Mouse (Mus musculus) midbrain, postnatal 0 days (tissue): ENCODE data around the gene Il12rb1. TPM values are rescaled to one million over a fixed set of nuclear protein-coding genes. Genes with fewer than 3 reads are reported as not detected.

Experiments used
- ATAC-seq: fragments of 200-750 bp; cut with Nextera tagmentation; 2 replicates; pipeline ENCODE4 v1.8.0; 2017; ENCODE audit warnings: moderate number of reproducible peaks, mild to moderate bottlenecking, moderate TSS enrichment, moderate library complexity; ENCODE audit not compliant: low FRiP score
- DNase-seq: peaks from one replicate; pipeline ENCODE4 v3.0.0-alpha.2; 2015; ENCODE audit warnings: low spot score
- H3K27ac ChIP-seq: fragments of 300-500 bp; sonication (generic); 2 replicates; pipeline ENCODE4 v1.5.1; 2014; ENCODE audit warnings: low read depth, mild to moderate bottlenecking, low read length, mixed read lengths
- H3K27me3 ChIP-seq: fragments of 300-500 bp; sonication (generic); 2 replicates; pipeline ENCODE4 v1.6.1; 2014; ENCODE audit warnings: low read length, control low read depth, mixed read lengths; ENCODE audit not compliant: insufficient read depth
- H3K36me3 ChIP-seq: fragments of 300-500 bp; sonication (generic); 2 replicates; pipeline ENCODE4 v1.6.1; 2014; ENCODE audit warnings: low read length, control low read depth, mixed read lengths; ENCODE audit not compliant: insufficient read depth
- H3K4me1 ChIP-seq: fragments of 300-500 bp; sonication (generic); 2 replicates; pipeline ENCODE4 v1.6.1; 2014; ENCODE audit warnings: mild to moderate bottlenecking, control low read depth, antibody characterized with exemption, low read length, mixed read lengths; ENCODE audit not compliant: insufficient read depth
- H3K4me2 ChIP-seq: fragments of 300-500 bp; sonication (generic); 2 replicates; pipeline ENCODE4 v1.6.1; 2014; ENCODE audit warnings: low read depth, mild to moderate bottlenecking, low read length, mixed read lengths; ENCODE audit not compliant: poor library complexity, severe bottlenecking
- H3K4me3 ChIP-seq: fragments of 300-500 bp; sonication (generic); 2 replicates; pipeline ENCODE4 v1.5.1; 2014; ENCODE audit warnings: low read depth, mild to moderate bottlenecking, low read length, moderate library complexity
- H3K9ac ChIP-seq: fragments of 300-500 bp; sonication (generic); replicated peaks from 2 replicates; pipeline ENCODE4 v1.6.1; 2014; ENCODE audit warnings: mild to moderate bottlenecking, low read length, moderate library complexity, mixed read lengths; ENCODE audit not compliant: poor library complexity, severe bottlenecking
- H3K9me3 ChIP-seq: fragments of 300-500 bp; sonication (generic); 2 replicates; pipeline ENCODE4 v1.6.1; 2016; ENCODE audit warnings: low read length, control low read depth
- CTCF ChIP-seq: IDR thresholded peaks from 2 replicates; pipeline ENCODE4 v1.5.1; 2016; ENCODE audit warnings: antibody characterized with exemption, mild to moderate bottlenecking
- WGBS: fragments of 180-500 bp; shearing (Covaris S2); extraction: QIAGEN DNeasy Blood & Tissue Kit; methylation state at CpG from one replicate; pipeline ENCODE4 v1.1.7; 2014; 5-methylcytosine and 5-hydroxymethylcytosine counted together
- polyA plus RNA-seq: library from polyadenylated mRNA; unstranded; fragments of >200 nt; fragmentation: Nextera tagmentation; extraction: Ambion mirVana; gene quantifications from 2 replicates; pipeline ENCODE4 v1.2.1, GENCODE M21; 2015
- total RNA-seq: library from RNA; depleted of rRNA; stranded (reverse); fragments of >200 nt; gene quantifications from 2 replicates; pipeline ENCODE4 v1.2.3, GENCODE M21; 2014

The Il12rb1 gene
- total and polyA plus RNA-seq, 2 experiments from 2014 or later, result not detected

- peaks cover 19% of the 10 kb centered on the region for H3K4me1 ChIP-seq
- ATAC-seq (no peak), DNase-seq (no peak)
- no peak overlapping the region for H3K4me3 ChIP-seq
- peaks cover 62% of the 10 kb centered on the region for H3K36me3 ChIP-seq
- 92% methylated on average over 18 of the region's 18 CpGs for WGBS
- H3K9me3 ChIP-seq, result no peaks in the 10 kb centered on the region
- no peak for TF ChIP-seq CTCF
- peak overlapping the region; percentile 97 for H3K9ac ChIP-seq
- no peak overlapping the region for H3K27ac ChIP-seq
- no peaks in the 10 kb centered on the region for H3K27me3 ChIP-seq
- H3K4me2 ChIP-seq, result 0 out of 2 replicates have a peak overlapping the region, but pooled peaks have one; percentile 84
Observed at GRCm38 (mm10) chr8:70774740-70775139, 33.5 kb upstream of the Il12rb1 start.

GRCm38 (mm10) chr8:70775227-70775626 lies 33.0 kb upstream of the Il12rb1 start:
- Histone ChIP-seq H3K4me3 (peak overlapping the region; percentile 77), H3K36me3 (peaks cover 64% of the 10 kb centered on the region), H3K27me3 (no peaks in the 10 kb centered on the region), H3K9ac (peak overlapping the region; percentile 97), H3K9me3 (no peaks in the 10 kb centered on the region), H3K27ac (no peak overlapping the region), H3K4me2 (peak overlapping the region; percentile 84), H3K4me1 (peaks cover 19% of the 10 kb centered on the region)
- ATAC-seq (no peak), DNase-seq (no peak)
- no peak for TF ChIP-seq CTCF
- WGBS, result 85% methylated on average over 5 of the region's 5 CpGs

- H3K9ac ChIP-seq, result peak overlapping the region; percentile 97
- no peaks in the 10 kb centered on the region for H3K27me3 ChIP-seq
- peak overlapping the region; percentile 84 for H3K4me2 ChIP-seq
- peaks cover 64% of the 10 kb centered on the region for H3K36me3 ChIP-seq
- peak overlapping the region; percentile 94 for H3K27ac ChIP-seq
- peak overlapping the region; percentile 77 for H3K4me3 ChIP-seq
- DNase-seq, result peak; percentile 27
- no peaks in the 10 kb centered on the region for H3K9me3 ChIP-seq
- H3K4me1 ChIP-seq, result peaks cover 19% of the 10 kb centered on the region
- TF ChIP-seq CTCF, result no peak
- WGBS, result 3% methylated on average over 28 of the region's 34 CpGs
- no peak; the same call in 1 of the 2 replicates for ATAC-seq
Observed at GRCm38 (mm10) chr8:70775851-70776495, 32.3 kb upstream of the Il12rb1 start.

DNA sequence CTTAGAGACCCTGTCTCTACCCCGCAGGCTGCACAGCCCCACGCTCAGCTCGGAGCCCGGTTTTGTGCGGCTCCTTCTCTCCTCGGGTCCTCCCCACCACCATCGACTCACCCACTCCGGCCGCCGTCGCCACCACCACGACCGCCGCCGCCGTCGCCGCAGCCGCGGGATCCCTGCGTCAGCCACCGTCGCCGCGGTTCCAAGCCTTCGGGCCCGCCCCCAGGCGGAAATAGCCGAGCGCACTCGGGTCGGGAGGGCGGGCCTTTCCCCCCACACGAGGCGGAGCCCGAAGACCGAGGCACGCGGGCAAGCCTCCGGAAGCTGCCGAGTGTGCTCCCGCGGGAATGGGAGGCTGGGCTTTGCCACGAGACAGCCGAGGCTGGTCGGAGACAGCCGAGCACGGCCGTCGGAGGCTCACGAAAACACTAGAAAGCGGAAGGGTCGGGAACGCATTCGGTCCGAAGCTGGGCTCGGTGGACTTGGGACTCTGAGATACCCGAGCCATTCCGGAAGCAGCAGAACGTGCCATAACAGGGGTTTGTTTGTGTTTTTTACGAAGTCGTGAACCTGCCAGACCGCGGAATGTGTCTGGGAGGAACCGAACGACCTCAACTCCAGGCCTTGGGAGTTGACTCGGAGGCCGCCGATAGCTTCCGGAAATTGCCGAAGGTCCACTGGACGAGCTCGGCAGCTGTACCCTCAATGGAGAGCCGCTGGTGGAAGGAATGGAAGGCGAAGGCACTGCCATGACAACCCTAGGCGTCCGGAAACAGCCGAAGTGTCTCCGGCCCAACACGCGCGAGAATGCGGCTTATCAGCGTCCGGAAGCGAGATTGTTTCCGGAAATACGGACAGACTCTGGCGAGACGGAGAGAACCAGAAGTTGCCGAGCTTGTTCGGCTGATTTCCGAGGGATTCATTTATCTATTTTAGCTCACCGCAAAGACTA lies 31.5 kb upstream of the Il12rb1 start, which contains the start of gene Pik3r2:
Pik3r2 (minus strand) TSS at position 218 of the 949 bp plus-strand sequence.
- TF ChIP-seq CTCF, result no peak
- DNase-seq, result peak; percentile 100
- peak within 1 kb of the TSS; percentile 84 for H3K4me2 ChIP-seq
- ATAC-seq, result peak; percentile 95
- under 1% methylated on average over 84 of the region's 94 CpGs for WGBS
- H3K9me3 ChIP-seq, result no peaks in the 10 kb centered on the region
- H3K36me3 ChIP-seq, result peaks cover 64% of the 10 kb centered on the region
- peak within 1 kb of the TSS; percentile 77 for H3K4me3 ChIP-seq
- no peaks in the 10 kb centered on the region for H3K27me3 ChIP-seq
- H3K27ac ChIP-seq, result peak within 1 kb of the TSS; percentile 94
- peak within 1 kb of the TSS; percentile 97 for H3K9ac ChIP-seq
- H3K4me1 ChIP-seq, result peaks cover 19% of the 10 kb centered on the region

DNA sequence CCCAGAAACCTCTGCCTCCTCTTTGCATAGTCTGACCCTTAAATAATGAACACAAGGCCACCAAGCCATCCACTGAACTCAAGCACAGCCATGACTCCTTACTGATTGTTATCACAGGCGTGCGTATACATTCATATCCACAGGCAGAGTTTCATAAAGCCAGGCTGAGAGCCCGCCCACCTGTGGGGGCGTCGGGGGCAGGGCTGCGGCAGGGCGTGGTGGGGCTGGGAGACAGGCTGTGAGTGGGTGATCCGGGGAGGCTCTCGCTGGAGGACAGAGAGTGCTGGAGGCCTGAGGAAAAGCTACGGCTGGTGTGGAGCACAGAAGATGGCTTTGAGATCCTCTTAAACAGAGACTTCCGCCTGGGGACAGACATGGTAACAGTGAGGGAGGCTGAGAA lies 28.2 kb upstream of the Il12rb1 start:
- Histone ChIP-seq H3K4me1 (peaks cover 15% of the 10 kb centered on the region), H3K9ac (no peak overlapping the region), H3K4me3 (no peak overlapping the region), H3K27ac (no peak overlapping the region), H3K36me3 (peaks cover 56% of the 10 kb centered on the region), H3K27me3 (no peaks in the 10 kb centered on the region), H3K9me3 (no peaks in the 10 kb centered on the region), H3K4me2 (no peak overlapping the region)
- DNase-seq (no peak), ATAC-seq (no peak)
- no peak for TF ChIP-seq CTCF
- 90% methylated on average over 11 of the region's 11 CpGs for WGBS
